Mouse (Mus musculus): ENCODE measurements around the gene Fam102b. TPM values are rescaled to one million over a fixed set of nuclear protein-coding genes. Genes with fewer than 3 reads are reported as not detected.

Fam102b gene
- polyA plus RNA-seq, 1 experiment: not detected

DNA sequence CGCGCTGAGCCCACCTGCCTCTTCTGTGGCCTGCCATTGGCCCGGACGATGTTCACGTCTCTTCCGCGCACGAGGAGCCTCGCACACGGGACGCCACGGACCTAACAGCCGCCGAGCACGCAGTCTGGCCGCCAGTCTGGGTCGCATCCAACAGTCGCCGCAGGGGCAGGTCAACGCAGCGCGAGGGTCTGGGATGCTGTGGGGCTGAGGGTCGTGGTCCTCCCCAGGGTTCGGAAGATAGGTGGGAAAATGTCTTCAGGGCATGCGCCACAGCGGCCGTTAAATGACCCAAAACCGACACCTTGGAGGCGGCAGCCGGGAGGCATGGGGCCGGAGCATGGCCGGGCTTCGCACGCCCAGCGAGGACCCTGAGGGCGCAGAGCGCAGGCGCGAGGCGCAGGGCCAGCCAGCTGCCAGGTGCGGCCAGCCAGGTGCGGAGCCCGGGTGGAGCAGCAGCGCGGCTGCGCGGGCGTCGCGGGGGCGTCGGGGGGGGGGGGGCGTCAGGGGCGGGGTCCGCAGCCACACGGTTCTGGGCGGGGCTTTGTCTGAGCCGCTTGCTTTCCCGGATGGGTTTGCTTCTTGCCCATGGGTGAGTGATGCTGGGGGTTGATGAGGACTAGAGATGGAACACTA is 87.3 kb downstream of the Fam102b start, which contains the start of gene Gm9857:
Gene Gm9857, minus strand, starts transcription at position 445 of the 633 bp plus-strand sequence.
- no peak for TF ChIP-seq GATA1 (IDR thresholded peaks at IDR 0.05; ENCODE audit: low read length)

DNA sequence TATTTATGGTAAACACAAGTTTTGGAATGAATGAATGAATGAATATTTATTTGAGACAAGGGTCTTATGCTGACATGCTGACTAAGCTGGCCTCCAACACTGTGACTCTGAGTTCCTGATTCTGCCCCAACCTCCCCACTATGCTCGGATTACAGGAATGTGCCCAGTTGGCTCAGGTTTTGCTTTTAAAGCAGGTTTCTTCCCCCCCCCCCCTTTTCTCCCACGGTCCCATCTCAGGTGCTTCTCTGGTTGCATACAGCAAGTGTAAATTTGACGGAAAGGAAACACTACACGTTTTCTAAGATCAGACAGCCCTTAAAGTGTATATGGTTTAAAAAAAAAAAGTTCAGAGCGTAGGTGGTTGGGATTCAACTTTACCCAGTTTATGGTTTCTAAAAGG is 87.8 kb downstream of the Fam102b start, which contains the start of gene Henmt1:
Gene Henmt1, plus strand, starts transcription at position 301 of the 400 bp plus-strand sequence.
- no peak for TF ChIP-seq GATA1 (IDR thresholded peaks at IDR 0.05; ENCODE audit: low read length)

DNA sequence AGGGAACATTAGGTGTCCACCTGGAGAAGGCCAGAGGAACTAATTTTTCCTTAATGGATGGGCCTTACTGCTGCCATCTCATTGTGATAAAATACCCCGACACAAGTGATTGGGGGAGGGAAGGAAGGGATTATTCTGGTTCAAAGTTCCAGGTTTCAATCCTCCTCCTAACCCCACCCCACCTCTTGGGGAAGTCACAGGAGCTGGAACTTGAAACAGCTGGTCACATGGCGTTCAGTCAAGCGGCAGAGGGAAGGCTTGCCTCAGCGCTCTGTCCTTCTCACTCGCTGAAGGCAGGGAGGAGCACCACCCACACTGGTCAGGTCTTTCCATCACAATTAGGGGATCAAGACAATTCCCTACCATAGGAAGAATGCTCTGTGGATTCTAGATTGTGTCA is 88.7 kb downstream of the Fam102b start:
- no peak for TF ChIP-seq GATA1 (IDR thresholded peaks at IDR 0.05; ENCODE audit: low read length)

DNA sequence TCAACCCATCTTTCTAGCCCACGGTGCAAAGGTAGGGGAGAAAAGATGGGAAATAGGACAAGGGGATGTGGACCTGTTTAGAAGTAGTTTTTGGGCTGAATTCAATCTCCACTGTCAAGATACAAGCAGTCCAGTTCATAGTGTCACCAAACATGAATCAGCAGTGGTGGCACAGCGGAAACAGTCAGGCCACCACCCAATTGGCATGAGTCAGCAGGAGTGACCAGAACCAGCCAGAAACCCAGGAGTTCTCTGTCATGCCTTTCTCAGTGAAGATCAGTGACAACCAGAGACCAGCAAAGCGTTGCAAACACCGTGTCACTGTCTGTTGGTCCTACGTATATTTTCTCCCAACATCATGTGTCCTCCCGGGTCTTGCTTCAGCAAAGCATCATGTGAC is 93.8 kb downstream of the Fam102b start:
- no peak for TF ChIP-seq GATA1 (IDR thresholded peaks at IDR 0.05; ENCODE audit: low read length)

DNA sequence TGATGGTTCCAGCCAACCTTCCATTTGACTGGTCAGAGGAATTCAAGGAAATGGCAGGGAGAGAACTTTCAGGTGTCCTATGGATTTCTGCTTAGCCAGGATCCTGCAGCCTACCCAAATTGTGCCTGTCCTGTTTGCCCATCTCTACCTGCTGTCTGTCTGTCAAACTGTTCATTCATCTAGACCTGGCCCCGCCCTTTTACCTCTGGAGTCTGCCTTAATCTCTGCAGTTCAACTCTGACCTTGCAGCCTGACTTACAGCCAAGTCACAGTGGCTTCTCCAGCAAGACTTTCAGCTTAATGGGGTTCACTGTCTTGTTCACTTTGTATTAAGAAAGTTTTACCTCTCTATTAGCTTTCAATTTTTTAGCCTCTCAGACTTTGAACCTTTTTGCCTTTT is 101.1 kb downstream of the Fam102b start:
- TF ChIP-seq GATA1 (IDR thresholded peaks at IDR 0.05; ENCODE audit: low read length): no peak

DNA sequence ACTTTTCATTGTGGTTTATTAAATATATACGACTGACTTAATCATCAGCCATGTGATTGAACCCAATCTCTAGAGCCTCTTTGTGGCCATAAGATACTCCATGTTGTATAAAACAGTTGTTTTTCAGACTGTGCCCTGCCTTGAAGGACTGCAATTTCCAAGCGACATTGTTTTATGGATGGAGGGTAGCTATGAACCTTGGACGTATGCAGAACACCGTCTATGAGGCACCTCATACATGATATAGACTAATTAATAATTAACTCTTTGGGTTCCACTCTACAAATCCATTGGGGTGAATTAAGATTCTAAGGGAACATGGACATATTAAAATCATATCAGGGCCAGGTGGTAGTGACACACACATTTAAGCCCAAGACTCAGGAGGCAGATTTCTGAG is 101.7 kb downstream of the Fam102b start:
- TF ChIP-seq GATA1 (IDR thresholded peaks at IDR 0.05; ENCODE audit: low read length): no peak

DNA sequence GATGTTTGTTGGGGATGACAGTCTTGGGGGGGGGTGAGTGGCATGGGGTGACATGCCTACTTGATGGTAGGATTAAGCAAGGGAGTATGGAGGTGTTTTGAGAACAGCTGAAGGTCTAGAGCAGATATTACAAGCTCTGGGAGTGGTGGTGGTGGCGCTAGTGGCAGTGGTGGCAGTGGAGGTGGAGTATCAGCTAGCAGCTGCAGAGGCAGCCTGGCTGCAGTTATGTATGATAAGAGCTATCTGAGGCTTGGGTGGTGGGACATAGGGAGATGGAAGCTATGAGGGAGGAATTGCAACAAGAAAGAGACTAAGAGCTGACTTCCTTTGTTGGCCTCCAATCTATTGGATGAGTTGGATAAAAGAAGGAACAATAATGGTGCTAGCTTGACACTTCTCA is 105.6 kb downstream of the Fam102b start:
- no peak for TF ChIP-seq GATA1 (IDR thresholded peaks at IDR 0.05; ENCODE audit: low read length)

Other genes starting within 250 kb of the Fam102b start
- 9.7 and 11.4 TPM in 2 replicates for gene Stxbp3, start 187.1 kb downstream of the Fam102b start, polyA plus RNA-seq (2012)
- gene Fndc7, start 137.6 kb downstream of the Fam102b start, polyA plus RNA-seq (2012): not detected in 2 replicates
- gene Prpf38b, start 115.9 kb downstream of the Fam102b start, polyA plus RNA-seq (2012): 110 and 127 TPM in 2 replicates
- 0.03 TPM in 1 of 2 replicates, not detected in the other for gene Henmt1, start 87.7 kb downstream of the Fam102b start, polyA plus RNA-seq (2012)
- gene Gm9857, start 87.2 kb downstream of the Fam102b start, polyA plus RNA-seq (2012): not detected in 2 replicates
- gene Slc25a54, start 52.9 kb upstream of the Fam102b start, polyA plus RNA-seq (2012): not detected in 2 replicates
- gene Slc25a24, start 95.5 kb upstream of the Fam102b start, polyA plus RNA-seq (2012): not detected in 2 replicates